Mouse (Mus musculus) stomach, postnatal 0 days (tissue): ENCODE measurements around the gene Lrrc71. TPM values are rescaled to one million over a fixed set of nuclear protein-coding genes. Genes with fewer than 3 reads are reported as not detected.

ENCODE experiments used
- ATAC-seq: fragments of 200-750 bp; cut with Nextera tagmentation; 2 replicates; pipeline ENCODE4 v1.8.0; 2017; ENCODE audit not compliant: low FRiP score, low TSS enrichment
- DNase-seq: peaks from one replicate; pipeline ENCODE4 v3.0.0-alpha.2; 2016; ENCODE audit warnings: low spot score
- H3K27ac ChIP-seq: fragments of 300-500 bp; sonication (generic); replicated peaks from 2 replicates; pipeline ENCODE4 v1.5.1; 2014; ENCODE audit warnings: mild to moderate bottlenecking, control low read depth
- H3K27me3 ChIP-seq: fragments of 300-500 bp; sonication (generic); 2 replicates; pipeline ENCODE4 v1.6.1; 2014; ENCODE audit warnings: low read length; ENCODE audit not compliant: control insufficient read depth, insufficient read depth
- H3K36me3 ChIP-seq: fragments of 300-500 bp; sonication (generic); 2 replicates; pipeline ENCODE4 v1.6.1; 2014; ENCODE audit warnings: low read length, mixed read lengths; ENCODE audit not compliant: control insufficient read depth, insufficient read depth
- H3K4me1 ChIP-seq: fragments of 300-500 bp; sonication (generic); replicated peaks from 2 replicates; pipeline ENCODE4 v1.6.1; 2014; ENCODE audit warnings: antibody characterized with exemption; ENCODE audit not compliant: control insufficient read depth, insufficient read depth
- H3K4me2 ChIP-seq: fragments of 300-500 bp; sonication (generic); replicated peaks from 2 replicates; pipeline ENCODE4 v1.6.1; 2014; ENCODE audit warnings: low read depth, mild to moderate bottlenecking, control low read depth, moderate library complexity
- H3K4me3 ChIP-seq: fragments of 300-500 bp; sonication (generic); 2 replicates; pipeline ENCODE4 v1.5.1; 2014; ENCODE audit warnings: low read depth, low read length, control low read depth
- H3K9ac ChIP-seq: fragments of 300-500 bp; sonication (generic); 2 replicates; pipeline ENCODE4 v1.6.1; 2014; ENCODE audit warnings: mild to moderate bottlenecking, low read length, control low read depth, mixed read lengths
- H3K9me3 ChIP-seq: fragments of 300-500 bp; sonication (generic); 2 replicates; pipeline ENCODE4 v1.6.1; 2016; ENCODE audit warnings: low read length; ENCODE audit not compliant: control insufficient read depth
- CTCF ChIP-seq: IDR thresholded peaks from 2 replicates; pipeline ENCODE4 v1.5.1; 2016; ENCODE audit warnings: antibody characterized with exemption, low read depth, mild to moderate bottlenecking, moderate library complexity
- EP300 ChIP-seq: optimal IDR thresholded peaks from 2 replicates; pipeline ENCODE3; 2016; ENCODE audit warnings: antibody characterized with exemption
- whole genome bisulfite sequencing: fragments of 180-500 bp; shearing (Covaris S2); extraction: QIAGEN DNeasy Blood & Tissue Kit; methylation state at CpG from one replicate; pipeline ENCODE4 v1.1.7; 2014; 5-methylcytosine and 5-hydroxymethylcytosine counted together
- polyA plus RNA-seq: library from polyadenylated mRNA; unstranded; fragments of >200 nt; fragmentation: Nextera tagmentation; extraction: Ambion mirVana; gene quantifications from 2 replicates; pipeline ENCODE4 v1.2.1, GENCODE M21; 2015

Gene Lrrc71
- polyA plus RNA-seq, 1 experiment from 2014 or later: 0.38 TPM

- DNase-seq (no peak), ATAC-seq (no peak)
- Histone ChIP-seq H3K4me1 (no peaks in the 10 kb centered on the region), H3K27me3 (no peaks in the 10 kb centered on the region), H3K9ac (no peak overlapping the region), H3K36me3 (peaks cover 68% of the 10 kb centered on the region), H3K4me2 (no peak overlapping the region), H3K4me3 (no peak overlapping the region), H3K27ac (no peak overlapping the region), H3K9me3 (no peaks in the 10 kb centered on the region)
- no peak for TF ChIP-seq EP300
- TF ChIP-seq CTCF: no peak
- WGBS: 92% methylated on average over 7 of the region's 7 CpGs
These were observed 22.2 kb downstream of the Lrrc71 start for GRCm38 (mm10) chr3:87726191-87726590.

- Histone ChIP-seq H3K9me3 (no peaks in the 10 kb centered on the region), H3K4me3 (no peak overlapping the region), H3K9ac (no peak overlapping the region), H3K27ac (no peak overlapping the region), H3K4me1 (no peaks in the 10 kb centered on the region), H3K27me3 (no peaks in the 10 kb centered on the region), H3K4me2 (no peak overlapping the region), H3K36me3 (peaks cover 71% of the 10 kb centered on the region)
- 96% methylated on average over 16 of the region's 16 CpGs for WGBS
- no peak for ATAC-seq
- TF ChIP-seq EP300 (no peak), CTCF (no peak)
- no peak for DNase-seq
These were observed 22.8 kb downstream of the Lrrc71 start for GRCm38 (mm10) chr3:87725396-87726160.

GRCm38 (mm10) chr3:87724556-87724955 is 23.9 kb downstream of the Lrrc71 start:
- H3K27ac ChIP-seq: no peak overlapping the region
- H3K4me2 ChIP-seq: no peak overlapping the region
- H3K27me3 ChIP-seq: no peaks in the 10 kb centered on the region
- H3K9me3 ChIP-seq: no peaks in the 10 kb centered on the region
- no peaks in the 10 kb centered on the region for H3K4me1 ChIP-seq
- H3K9ac ChIP-seq: no peak overlapping the region
- TF ChIP-seq CTCF: no peak
- no peak for TF ChIP-seq EP300
- H3K36me3 ChIP-seq: peaks cover 66% of the 10 kb centered on the region
- ATAC-seq (0 out of 2 replicates have a peak, but pooled peaks have one; percentile 31), DNase-seq (peak; percentile 10)
- WGBS: 57% methylated on average over 6 of the region's 6 CpGs
- H3K4me3 ChIP-seq: no peak overlapping the region

- no peaks in the 10 kb centered on the region for H3K4me1 ChIP-seq
- WGBS: 69% methylated on average over 2 of the region's 2 CpGs
- no peaks in the 10 kb centered on the region for H3K9me3 ChIP-seq
- DNase-seq: peak; percentile 10
- H3K9ac ChIP-seq: no peak overlapping the region
- peaks cover 40% of the 10 kb centered on the region for H3K36me3 ChIP-seq
- H3K4me2 ChIP-seq: no peak overlapping the region
- TF ChIP-seq CTCF: no peak
- no peak for TF ChIP-seq EP300
- H3K4me3 ChIP-seq: no peak overlapping the region
- no peak overlapping the region for H3K27ac ChIP-seq
- no peaks in the 10 kb centered on the region for H3K27me3 ChIP-seq
- ATAC-seq: no peak
These were observed 29.9 kb downstream of the Lrrc71 start for GRCm38 (mm10) chr3:87718525-87718924.

Other genes starting within 250 kb of the Lrrc71 start
- 11.8 and 13.6 TPM in 2 replicates for gene Etv3, start 223.2 kb downstream of the Lrrc71 start, polyA plus RNA-seq
- 5.9 and 6.1 TPM in 2 replicates for gene Arhgef11, start 131.1 kb downstream of the Lrrc71 start, polyA plus RNA-seq
- 0.39 and 0.41 TPM in 2 replicates for gene Ntrk1, start 46.5 kb upstream of the Lrrc71 start, polyA plus RNA-seq
- 0.18 and 0.19 TPM in 2 replicates for gene Insrr, start 48.3 kb upstream of the Lrrc71 start, polyA plus RNA-seq
- gene Pear1, start 75.7 kb upstream of the Lrrc71 start, polyA plus RNA-seq: 6.1 and 6.8 TPM in 2 replicates
- gene Sh2d2a, start 98.1 kb upstream of the Lrrc71 start, polyA plus RNA-seq: 0.08 and 0.11 TPM in 2 replicates
- gene Prcc, start 137.0 kb upstream of the Lrrc71 start, polyA plus RNA-seq: 7.1 and 8.0 TPM in 2 replicates
- 165 and 168 TPM in 2 replicates for gene Hdgf, start 157.7 kb upstream of the Lrrc71 start, polyA plus RNA-seq
- gene Mrpl24, start 170.9 kb upstream of the Lrrc71 start, polyA plus RNA-seq: 61.4 and 63.4 TPM in 2 replicates
- 20.2 and 21.5 TPM in 2 replicates for gene Isg20l2, start 181.7 kb upstream of the Lrrc71 start, polyA plus RNA-seq
- gene Rrnad1, start 182.1 kb upstream of the Lrrc71 start, polyA plus RNA-seq: 7.1 and 7.6 TPM in 2 replicates
- gene Crabp2, start 200.0 kb upstream of the Lrrc71 start, polyA plus RNA-seq: 40.4 and 44.3 TPM in 2 replicates
- 5.3 and 5.7 TPM in 2 replicates for gene Nes, start 222.5 kb upstream of the Lrrc71 start, polyA plus RNA-seq